Mouse (Mus musculus): ENCODE measurements around the gene Fam166a. TPM values are rescaled to one million over a fixed set of nuclear protein-coding genes. Genes with fewer than 3 reads are reported as not detected.

Fam166a gene
- polyA plus RNA-seq, 2 experiments from 2014 or later, result not detected

Other genes starting within 250 kb of the Fam166a start
- 100 to 1,000 TPM; 102 to 124 TPM for gene Mrpl41, start 243.6 kb upstream of the Fam166a start, polyA plus RNA-seq (2017; shearing (Covaris generic))
- gene Pnpla7, start 242.7 kb upstream of the Fam166a start, polyA plus RNA-seq (2017; shearing (Covaris generic)), result 10 to 100 TPM; 49.3 to 51.3 TPM
- gene Nsmf, start 164.4 kb upstream of the Fam166a start, polyA plus RNA-seq (2017; shearing (Covaris generic)), result 10 to 100 TPM; 11.1 to 11.2 TPM
- not detected for gene Entpd8, start 138.4 kb upstream of the Fam166a start, polyA plus RNA-seq (2017; shearing (Covaris generic))
- 1 to 10 TPM; 1.6 to 1.9 TPM for gene Noxa1, start 123.6 kb upstream of the Fam166a start, polyA plus RNA-seq (2017; shearing (Covaris generic))
- gene Nrarp, start 38.0 kb upstream of the Fam166a start, polyA plus RNA-seq (2017; shearing (Covaris generic)), result 1 to 10 TPM in 1 of 2 experiments, under 1 TPM in 1; 0.61 to 1.2 TPM
- gene Tor4a, start 21.9 kb upstream of the Fam166a start, polyA plus RNA-seq (2017; shearing (Covaris generic)), result 10 to 100 TPM; 51.4 to 89.5 TPM
- gene Nelfb, start 7.3 kb upstream of the Fam166a start, polyA plus RNA-seq (2017; shearing (Covaris generic)), result 10 to 100 TPM; 41.1 to 49.1 TPM
- gene Stpg3, start 4.1 kb upstream of the Fam166a start, polyA plus RNA-seq (2017; shearing (Covaris generic)), result not detected
- 100 to 1,000 TPM; 110 to 150 TPM for gene Tubb4b, start 6.0 kb downstream of the Fam166a start, polyA plus RNA-seq (2017; shearing (Covaris generic))
- gene Slc34a3, start 15.6 kb downstream of the Fam166a start, polyA plus RNA-seq (2017; shearing (Covaris generic)), result not detected
- gene Rnf224, start 18.0 kb downstream of the Fam166a start, polyA plus RNA-seq (2017; shearing (Covaris generic)), result not detected
- gene Rnf208, start 23.5 kb downstream of the Fam166a start, polyA plus RNA-seq (2017; shearing (Covaris generic)), result under 1 TPM in 1 of 2 experiments, not detected in 1; 0.58 TPM
- not detected for gene Cysrt1, start 23.7 kb downstream of the Fam166a start, polyA plus RNA-seq (2017; shearing (Covaris generic))
- gene AL732309.1, start 28.1 kb downstream of the Fam166a start, polyA plus RNA-seq (2017; shearing (Covaris generic)), result 1 to 10 TPM; 3.6 to 4.2 TPM
- gene Tmem203, start 36.7 kb downstream of the Fam166a start, polyA plus RNA-seq (2017; shearing (Covaris generic)), result 10 to 100 TPM; 10.8 to 13.0 TPM
- 10 to 100 TPM in 1 of 2 experiments, 1 to 10 TPM in 1; 5.5 to 12.4 TPM for gene Tprn, start 43.9 kb downstream of the Fam166a start, polyA plus RNA-seq (2017; shearing (Covaris generic))
- 100 to 1,000 TPM; 127 to 134 TPM for gene Ssna1, start 53.7 kb downstream of the Fam166a start, polyA plus RNA-seq (2017; shearing (Covaris generic))
- gene Anapc2, start 53.7 kb downstream of the Fam166a start, polyA plus RNA-seq (2017; shearing (Covaris generic)), result 10 to 100 TPM; 24.8 to 39.3 TPM
- gene Tmem210, start 69.4 kb downstream of the Fam166a start, polyA plus RNA-seq (2017; shearing (Covaris generic)), result not detected
- gene Lrrc26, start 71.2 kb downstream of the Fam166a start, polyA plus RNA-seq (2017; shearing (Covaris generic)), result not detected
- gene Grin1, start 100.4 kb downstream of the Fam166a start, polyA plus RNA-seq (2017; shearing (Covaris generic)), result not detected
- 10 to 100 TPM; 19.7 to 23.2 TPM for gene Man1b1, start 113.6 kb downstream of the Fam166a start, polyA plus RNA-seq (2017; shearing (Covaris generic))
- 10 to 100 TPM; 10.3 to 13.9 TPM for gene Dpp7, start 137.6 kb downstream of the Fam166a start, polyA plus RNA-seq (2017; shearing (Covaris generic))
- gene Uap1l1, start 146.9 kb downstream of the Fam166a start, polyA plus RNA-seq (2017; shearing (Covaris generic)), result 10 to 100 TPM; 13.3 to 15.0 TPM
- gene Sapcd2, start 153.6 kb downstream of the Fam166a start, polyA plus RNA-seq (2017; shearing (Covaris generic)), result 1 to 10 TPM; 1.8 to 2.6 TPM
- gene Entpd2, start 177.1 kb downstream of the Fam166a start, polyA plus RNA-seq (2017; shearing (Covaris generic)), result under 1 TPM in 1 of 2 experiments, not detected in 1; 0.17 TPM
- 1 to 10 TPM; 1.2 to 1.7 TPM for gene Npdc1, start 180.6 kb downstream of the Fam166a start, polyA plus RNA-seq (2017; shearing (Covaris generic))
- gene Fut7, start 204.5 kb downstream of the Fam166a start, polyA plus RNA-seq (2017; shearing (Covaris generic)), result 10 to 100 TPM; 13.6 to 13.8 TPM
- gene Abca2, start 210.0 kb downstream of the Fam166a start, polyA plus RNA-seq (2017; shearing (Covaris generic)), result 10 to 100 TPM; 32.8 to 41.4 TPM
- gene Clic3, start 238.1 kb downstream of the Fam166a start, polyA plus RNA-seq (2017; shearing (Covaris generic)), result 1 to 10 TPM; 2.0 to 2.2 TPM
- gene Paxx, start 242.3 kb downstream of the Fam166a start, polyA plus RNA-seq (2017; shearing (Covaris generic)), result 10 to 100 TPM; 72.8 to 74.8 TPM